Mouse (Mus musculus) T-helper 17 cell (primary cell): ENCODE results near the gene Bud31.

Experiments used
- in situ Hi-C, 2 experiments: fragments of 300-600 bp; cut with MboI, MseI; formaldehyde crosslinking; loops; 1 replicate in 1 of 2; 2 replicates in 1 of 2; pipeline ENCODE4 v1.15.1; 2025; ENCODE audit warnings: high pct_unique_total_duplicates in 2 of 2

The Bud31 gene

DNA sequence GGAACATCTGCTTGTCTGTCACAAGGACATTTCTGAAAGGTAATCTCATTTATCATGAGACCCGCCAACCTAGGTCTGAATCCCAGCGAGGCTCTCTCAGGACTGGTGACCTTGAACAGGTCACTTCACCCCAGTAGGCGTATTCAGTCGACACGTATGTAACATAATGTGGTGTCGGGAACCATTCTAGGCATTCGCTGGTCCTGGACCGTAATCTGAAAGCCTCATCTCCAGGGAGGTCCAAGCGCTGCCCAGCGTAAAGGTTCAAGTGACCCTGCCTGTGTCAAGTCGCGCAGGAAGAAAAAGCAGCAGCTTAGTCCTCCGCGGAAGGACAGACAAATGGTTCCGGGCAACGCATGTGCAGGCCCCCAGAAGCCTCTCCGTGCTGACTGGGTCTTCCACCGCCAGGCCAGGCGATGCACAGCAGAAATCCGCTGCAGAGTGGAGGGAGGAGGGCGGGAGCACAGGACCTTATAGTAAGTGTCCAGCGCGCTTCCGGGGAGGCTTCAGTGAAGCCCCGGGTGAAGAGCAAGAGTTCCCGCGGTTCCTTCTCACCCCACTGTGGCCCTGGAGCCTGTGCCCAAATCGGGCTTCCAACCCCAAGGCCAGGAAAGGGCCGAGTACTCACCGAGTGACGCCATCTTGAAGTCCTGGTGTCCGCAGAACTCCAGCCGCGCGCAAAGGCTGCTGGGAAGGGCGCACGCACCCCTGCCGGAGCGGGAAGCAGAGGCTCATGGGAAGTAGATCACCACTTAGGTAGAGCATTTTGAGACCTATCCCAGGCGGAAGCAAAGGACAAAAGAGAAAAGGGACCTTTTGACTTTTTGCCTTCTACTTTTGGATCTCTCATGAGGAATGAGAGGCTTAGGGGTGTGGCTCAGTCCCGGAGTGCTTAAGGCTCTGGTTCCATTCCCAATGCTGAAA is 51.0 kb downstream of the Bud31 start:
- in situ Hi-C loops = no loop called here

- in situ Hi-C loops = no loop called here
These were observed 51.8 kb downstream of the Bud31 start, which contains the start of gene Atp5j2 for GRCm38 (mm10) chr5:145191962-145192361. Gene Atp5j2 (minus strand): TSS chr5:145192062.
